Mouse (Mus musculus) stomach, embryonic 16.5 days (tissue): ENCODE results near the gene Itk. TPM values are rescaled to one million over a fixed set of nuclear protein-coding genes. Genes with fewer than 3 reads are reported as not detected.

Experiments used
- ATAC-seq: fragments of 200-750 bp; cut with Nextera tagmentation; 2 replicates; pipeline ENCODE4 v1.8.0; 2017; ENCODE audit warnings: moderate number of reproducible peaks, moderate TSS enrichment; ENCODE audit not compliant: insufficient read depth, low FRiP score
- H3K27ac ChIP-seq: fragments of 300-500 bp; sonication (generic); 2 replicates; pipeline ENCODE4 v1.5.1; 2014; ENCODE audit warnings: low read length
- H3K27me3 ChIP-seq: fragments of 300-500 bp; sonication (generic); 2 replicates; pipeline ENCODE4 v1.6.1; 2014; ENCODE audit warnings: low read length, control low read depth, mixed read lengths; ENCODE audit not compliant: control insufficient read depth, insufficient read depth
- H3K36me3 ChIP-seq: fragments of 300-500 bp; sonication (generic); 2 replicates; pipeline ENCODE4 v1.6.1; 2014; ENCODE audit warnings: low read length; ENCODE audit not compliant: control insufficient read depth, insufficient read depth
- H3K4me1 ChIP-seq: fragments of 300-500 bp; sonication (generic); 2 replicates; pipeline ENCODE4 v1.6.1; 2014; ENCODE audit warnings: low read length, control low read depth, mixed read lengths; ENCODE audit not compliant: control insufficient read depth, insufficient read depth
- H3K4me2 ChIP-seq: fragments of 300-500 bp; sonication (generic); 2 replicates; pipeline ENCODE4 v1.6.1; 2014; ENCODE audit warnings: low read depth, low read length, mixed read lengths
- H3K4me3 ChIP-seq: fragments of 300-500 bp; sonication (generic); replicated peaks from 2 replicates; pipeline ENCODE4 v1.5.1; 2014; ENCODE audit warnings: mild to moderate bottlenecking, low read length
- H3K9ac ChIP-seq: fragments of 300-500 bp; sonication (generic); 2 replicates; pipeline ENCODE4 v1.6.1; 2014; ENCODE audit warnings: low read length
- H3K9me3 ChIP-seq: fragments of 300-500 bp; sonication (generic); replicated peaks from 2 replicates; pipeline ENCODE4 v1.6.1; 2016; ENCODE audit warnings: low read length, control low read depth; ENCODE audit not compliant: control insufficient read depth
- WGBS: fragments of 180-500 bp; shearing (Covaris S2); extraction: QIAGEN DNeasy Blood & Tissue Kit; methylation state at CpG from one replicate; pipeline ENCODE4 v1.1.7; 2014; 5-methylcytosine and 5-hydroxymethylcytosine counted together
- polyA plus RNA-seq: library from polyadenylated mRNA; unstranded; fragments of >200 nt; fragmentation: Nextera tagmentation; extraction: Ambion mirVana; gene quantifications from 2 replicates; pipeline ENCODE4 v1.2.1, GENCODE M21; 2015

Gene Itk
- polyA plus RNA-seq, 1 experiment from 2014 or later, result 0.49 TPM

- no peak overlapping the region for H3K4me3 ChIP-seq
- no peak for ATAC-seq
- H3K36me3 ChIP-seq, result no peaks in the 10 kb centered on the region
- H3K4me2 ChIP-seq, result no peak overlapping the region
- H3K9me3 ChIP-seq, result no peaks in the 10 kb centered on the region
- H3K4me1 ChIP-seq, result 0 out of 2 replicates have a peak, but pooled peaks cover 3% of the 10 kb centered on the region
- no peak overlapping the region for H3K9ac ChIP-seq
- H3K27ac ChIP-seq, result no peak overlapping the region
- no peaks in the 10 kb centered on the region for H3K27me3 ChIP-seq
- 80% methylated on average over 3 of the region's 3 CpGs for WGBS
Observed at GRCm38 (mm10) chr11:46348416-46348815, 40.9 kb downstream of the Itk start.

- Histone ChIP-seq H3K36me3 (no peaks in the 10 kb centered on the region), H3K4me1 (0 out of 2 replicates have a peak, but pooled peaks cover 3% of the 10 kb centered on the region), H3K27me3 (no peaks in the 10 kb centered on the region), H3K9me3 (no peaks in the 10 kb centered on the region), H3K4me3 (no peak overlapping the region), H3K27ac (no peak overlapping the region), H3K9ac (no peak overlapping the region), H3K4me2 (no peak overlapping the region)
- no peak for ATAC-seq
- WGBS, result 75% methylated on average over 5 of the region's 5 CpGs
Observed at GRCm38 (mm10) chr11:46347756-46348155, 41.6 kb downstream of the Itk start.

- no peaks in the 10 kb centered on the region for H3K9me3 ChIP-seq
- no peaks in the 10 kb centered on the region for H3K36me3 ChIP-seq
- no peak overlapping the region for H3K27ac ChIP-seq
- H3K9ac ChIP-seq, result no peak overlapping the region
- no peaks in the 10 kb centered on the region for H3K4me1 ChIP-seq
- WGBS, result 22% methylated on average over 5 of the region's 5 CpGs
- no peaks in the 10 kb centered on the region for H3K27me3 ChIP-seq
- H3K4me3 ChIP-seq, result no peak overlapping the region
- ATAC-seq, result no peak
- no peak overlapping the region for H3K4me2 ChIP-seq
Observed at GRCm38 (mm10) chr11:46343886-46344546, 45.3 kb downstream of the Itk start.

GRCm38 (mm10) chr11:46341960-46342359, 47.4 kb downstream of the Itk start:
- Histone ChIP-seq H3K4me2 (no peak overlapping the region), H3K27ac (no peak overlapping the region), H3K36me3 (no peaks in the 10 kb centered on the region), H3K4me3 (no peak overlapping the region), H3K9ac (no peak overlapping the region), H3K9me3 (no peaks in the 10 kb centered on the region), H3K27me3 (no peaks in the 10 kb centered on the region), H3K4me1 (no peaks in the 10 kb centered on the region)
- WGBS, result 92% methylated on average over 4 of the region's 4 CpGs
- no peak for ATAC-seq

GRCm38 (mm10) chr11:46336020-46336419, 53.3 kb downstream of the Itk start:
- 89% methylated on average over 5 of the region's 5 CpGs for WGBS
- ATAC-seq, result no peak
- no peaks in the 10 kb centered on the region for H3K36me3 ChIP-seq

GRCm38 (mm10) chr11:46332217-46332616, 57.1 kb downstream of the Itk start:
- H3K36me3 ChIP-seq, result no peaks in the 10 kb centered on the region
- WGBS, result 84% methylated on average over 8 of the region's 8 CpGs
- no peak overlapping the region for H3K9ac ChIP-seq
- H3K4me1 ChIP-seq, result no peaks in the 10 kb centered on the region
- H3K27ac ChIP-seq, result no peak overlapping the region
- no peaks in the 10 kb centered on the region for H3K27me3 ChIP-seq
- H3K4me2 ChIP-seq, result no peak overlapping the region
- H3K9me3 ChIP-seq, result no peaks in the 10 kb centered on the region
- H3K4me3 ChIP-seq, result no peak overlapping the region
- no peak for ATAC-seq

More at GRCm38 (mm10) chr11:46336020-46336419, 53.3 kb downstream of the Itk start:
- Histone ChIP-seq H3K9ac (no peak overlapping the region), H3K9me3 (no peaks in the 10 kb centered on the region), H3K4me3 (no peak overlapping the region), H3K27ac (no peak overlapping the region), H3K4me2 (no peak overlapping the region), H3K4me1 (no peaks in the 10 kb centered on the region), H3K27me3 (no peaks in the 10 kb centered on the region)

- H3K4me1 ChIP-seq, result no peaks in the 10 kb centered on the region
- H3K9ac ChIP-seq, result no peak overlapping the region
- H3K36me3 ChIP-seq, result no peaks in the 10 kb centered on the region
- no peak overlapping the region for H3K4me3 ChIP-seq
- H3K27ac ChIP-seq, result no peak overlapping the region
- 85% methylated on average over 16 of the region's 16 CpGs for WGBS
- H3K27me3 ChIP-seq, result no peaks in the 10 kb centered on the region
- H3K9me3 ChIP-seq, result no peaks in the 10 kb centered on the region
- no peak overlapping the region for H3K4me2 ChIP-seq
- no peak for ATAC-seq
Observed at GRCm38 (mm10) chr11:46326271-46327015, 62.9 kb downstream of the Itk start.

GRCm38 (mm10) chr11:46321559-46321958, 67.8 kb downstream of the Itk start:
- H3K9ac ChIP-seq, result no peak overlapping the region
- no peaks in the 10 kb centered on the region for H3K9me3 ChIP-seq
- ATAC-seq, result no peak
- no peak overlapping the region for H3K27ac ChIP-seq
- no peaks in the 10 kb centered on the region for H3K4me1 ChIP-seq
- WGBS, result 65% methylated on average over 7 of the region's 7 CpGs
- H3K27me3 ChIP-seq, result no peaks in the 10 kb centered on the region
- H3K36me3 ChIP-seq, result no peaks in the 10 kb centered on the region
- H3K4me3 ChIP-seq, result no peak overlapping the region
- H3K4me2 ChIP-seq, result no peak overlapping the region

- Histone ChIP-seq H3K27me3 (no peaks in the 10 kb centered on the region), H3K4me2 (no peak overlapping the region), H3K27ac (no peak overlapping the region), H3K4me3 (no peak overlapping the region), H3K36me3 (no peaks in the 10 kb centered on the region), H3K9ac (no peak overlapping the region), H3K9me3 (no peaks in the 10 kb centered on the region), H3K4me1 (peaks cover 8% of the 10 kb centered on the region)
- WGBS, result 24% methylated on average over 7 of the region's 7 CpGs
- ATAC-seq, result no peak
Observed at GRCm38 (mm10) chr11:46314534-46314933, 74.8 kb downstream of the Itk start.
